Mouse (Mus musculus): ENCODE measurements around the gene Cry1.
A peak's percentile ranks its signal among the peaks of the same experiment; 100 is the strongest.

The Cry1 gene

DNA sequence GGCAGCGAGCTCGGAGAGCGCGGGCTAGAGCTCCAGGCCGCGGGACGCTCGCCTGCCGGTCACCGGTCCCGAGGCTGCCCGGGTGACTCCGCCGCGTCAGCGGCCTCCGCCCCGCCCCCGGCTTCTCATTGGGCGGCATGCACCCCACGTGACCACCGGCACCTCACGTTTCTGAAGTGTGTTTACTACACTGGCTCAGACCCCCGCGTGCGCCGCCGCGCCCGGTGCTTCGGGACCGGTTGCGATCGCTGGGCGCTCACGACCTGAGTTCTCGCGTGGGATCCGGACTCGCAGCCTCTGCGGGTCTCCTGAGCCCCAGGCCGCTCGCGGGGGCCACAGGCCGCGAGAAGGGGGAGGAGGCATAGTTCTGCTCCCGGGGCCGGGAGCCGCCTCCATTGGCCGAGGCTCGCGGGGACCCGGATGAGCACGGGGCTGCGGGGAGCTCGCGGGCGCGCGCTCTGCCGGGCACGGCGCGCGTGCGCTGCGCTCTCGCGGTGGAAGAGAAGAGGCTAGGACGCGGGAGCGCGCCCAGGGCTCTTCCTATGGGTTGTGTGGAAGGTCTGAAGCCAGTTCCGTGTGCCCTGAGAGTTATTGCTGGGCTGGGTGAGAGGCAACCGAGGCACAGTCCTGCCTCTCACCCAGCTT lies at the start of gene Cry1:
TSS of gene Cry1 (minus strand) at position 101 of the 645 bp plus-strand sequence.
- peak; percentile 97 for DNase-seq

DNA sequence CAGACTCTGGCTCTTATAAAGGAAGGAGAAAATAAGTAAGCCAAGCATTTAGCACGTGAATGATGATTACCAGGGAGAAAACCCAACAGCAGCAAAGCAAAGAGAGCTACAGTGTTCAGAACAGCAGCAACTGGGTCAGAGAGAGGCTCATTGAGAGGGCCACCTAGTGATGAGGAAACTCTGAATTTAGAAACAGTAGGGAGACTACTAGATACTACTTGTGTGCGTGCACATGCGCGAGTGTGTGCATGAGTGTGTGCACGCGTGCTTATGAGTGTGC lies 36.8 kb upstream of the Cry1 start:
- DNase-seq = no peak

DNA sequence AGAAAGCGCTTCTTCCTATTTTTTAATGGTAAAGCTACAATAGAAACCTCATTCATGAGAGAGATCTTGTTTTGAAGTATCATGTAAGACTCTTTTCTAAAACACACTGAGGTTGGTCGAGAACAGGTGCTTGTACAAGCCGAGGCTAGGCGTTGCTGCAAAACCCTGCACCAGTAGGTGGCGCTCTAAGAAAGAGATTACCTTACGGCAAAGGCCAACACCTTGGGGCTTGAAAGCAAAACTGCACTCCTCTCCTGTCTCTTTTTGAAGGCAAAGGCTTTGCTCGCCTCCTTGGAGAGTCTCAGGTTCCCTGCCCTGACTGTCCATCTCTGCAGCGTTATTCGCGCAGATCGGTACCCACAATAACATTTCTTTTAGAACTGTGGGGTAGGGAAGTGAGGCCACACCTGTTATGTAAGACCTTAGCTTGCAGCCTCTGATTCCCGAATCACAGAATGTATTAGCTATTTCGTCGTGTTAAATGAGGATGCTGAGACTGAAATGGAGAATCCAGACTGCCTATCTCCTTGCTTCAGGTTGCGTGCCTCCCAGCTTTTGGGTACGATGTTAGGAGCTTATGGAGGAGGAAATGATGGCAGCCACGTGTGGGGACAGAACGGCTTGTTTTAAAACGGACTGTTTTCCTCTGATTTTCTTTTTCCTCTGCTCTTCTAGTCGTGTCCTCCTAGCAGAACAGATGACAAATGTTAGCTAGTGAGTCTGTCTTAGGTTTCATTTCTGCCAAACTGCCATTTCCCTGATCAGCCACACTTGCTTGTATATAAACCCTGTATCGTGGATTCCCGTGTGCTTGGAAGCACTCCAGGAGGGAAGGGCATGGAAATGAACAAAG lies 36.3 kb upstream of the Cry1 start:
- peak; percentile 86 for DNase-seq

DNA sequence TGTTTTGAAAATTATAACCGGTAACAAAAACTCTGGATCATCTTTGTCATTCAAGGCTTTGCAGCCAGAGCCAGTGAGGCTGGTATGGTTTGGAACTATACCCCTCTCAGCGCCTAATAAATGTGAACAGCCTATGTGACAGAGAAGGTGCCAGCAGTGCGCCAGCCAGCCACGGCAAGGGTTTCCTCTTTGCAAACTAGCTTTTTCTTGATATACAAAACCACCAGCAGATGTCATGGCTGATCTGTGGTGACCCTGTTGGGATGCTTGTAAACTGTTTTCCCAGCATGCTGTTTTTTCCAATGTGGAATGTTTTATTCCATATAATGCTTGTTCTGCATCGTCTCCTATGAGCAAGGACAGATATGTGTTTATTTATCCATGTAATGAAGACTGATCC lies 30.0 kb upstream of the Cry1 start:
- no peak for DNase-seq

DNA sequence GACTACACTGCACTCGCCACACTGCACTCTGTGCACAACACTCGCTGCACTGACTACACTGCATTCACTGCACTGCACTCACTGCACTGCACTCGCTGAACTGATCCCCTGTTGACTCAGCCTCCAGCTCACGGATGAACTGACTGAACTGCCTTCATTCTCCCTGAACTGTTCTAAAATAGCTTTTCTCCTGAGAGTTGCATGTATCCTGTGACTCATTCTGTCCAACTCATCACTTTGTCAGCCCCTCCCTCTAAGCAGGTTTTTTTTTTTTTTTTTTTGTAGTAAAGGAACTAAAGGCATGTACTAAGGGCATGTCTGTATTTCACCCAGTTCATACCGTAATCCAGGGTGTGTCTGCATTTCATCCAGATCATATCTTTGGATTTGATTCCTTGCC lies 26.8 kb upstream of the Cry1 start:
- DNase-seq = no peak

DNA sequence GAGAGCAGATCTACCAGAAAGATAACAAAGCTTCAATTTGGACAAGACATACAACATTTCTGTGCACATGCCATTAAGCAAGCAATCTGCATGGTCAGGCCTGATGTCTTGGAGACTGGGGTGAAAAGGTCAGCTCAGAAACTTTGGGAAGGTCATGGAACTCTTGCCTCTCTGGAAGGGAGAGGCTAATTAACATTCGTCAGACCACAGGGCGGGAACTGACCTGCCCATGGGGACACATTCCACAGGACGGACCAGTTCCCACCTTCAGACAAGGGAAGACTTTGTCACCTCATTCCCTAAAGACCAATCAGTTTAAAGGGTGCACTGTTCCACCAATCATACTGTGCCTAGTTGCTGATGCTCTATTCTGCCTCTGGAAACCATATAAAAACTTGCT lies 25.3 kb upstream of the Cry1 start:
- no peak for DNase-seq

DNA sequence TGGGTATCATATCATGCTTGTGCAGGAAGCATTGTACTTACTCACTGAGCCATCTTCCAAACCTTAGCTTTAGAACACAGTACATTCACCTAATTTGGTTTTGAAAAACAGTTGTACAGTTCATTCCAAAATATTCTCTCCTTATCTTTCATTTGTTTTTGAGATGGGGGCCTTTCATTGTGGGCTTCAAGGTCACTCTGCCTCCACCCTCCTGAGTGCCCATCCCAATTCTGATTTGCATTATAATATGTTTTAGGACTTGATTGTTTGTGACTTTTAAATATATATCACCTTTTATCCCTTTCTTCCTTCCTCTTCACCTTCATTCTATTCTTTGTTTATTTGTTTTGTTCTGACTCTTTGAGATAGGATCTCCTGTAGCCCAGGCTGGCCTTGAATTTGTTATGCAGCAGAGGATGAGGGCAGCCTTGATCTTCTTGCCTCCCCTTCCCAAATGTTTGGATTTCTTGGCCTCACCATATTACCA lies 24.3 kb upstream of the Cry1 start:
- DNase-seq = no peak

DNA sequence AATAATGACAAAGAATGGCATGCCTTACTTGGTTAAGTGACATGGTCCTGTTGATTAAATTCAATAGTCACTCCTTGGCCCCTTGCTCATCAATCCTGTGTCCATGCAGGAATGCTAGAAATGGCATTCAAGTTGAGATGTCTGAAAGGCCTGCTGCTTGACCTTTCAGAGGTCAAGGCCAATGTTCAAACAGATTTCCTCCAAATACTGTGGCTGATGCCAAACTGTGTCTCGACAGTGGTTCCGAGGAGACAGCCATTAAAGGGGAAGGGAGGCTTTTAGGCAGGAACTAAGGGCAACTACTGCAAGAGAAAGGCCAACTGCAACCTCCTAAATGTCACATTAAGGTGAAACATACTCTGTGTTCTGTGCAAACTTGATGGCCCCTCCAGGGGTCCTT lies 20.5 kb upstream of the Cry1 start:
- DNase-seq = no peak

DNA sequence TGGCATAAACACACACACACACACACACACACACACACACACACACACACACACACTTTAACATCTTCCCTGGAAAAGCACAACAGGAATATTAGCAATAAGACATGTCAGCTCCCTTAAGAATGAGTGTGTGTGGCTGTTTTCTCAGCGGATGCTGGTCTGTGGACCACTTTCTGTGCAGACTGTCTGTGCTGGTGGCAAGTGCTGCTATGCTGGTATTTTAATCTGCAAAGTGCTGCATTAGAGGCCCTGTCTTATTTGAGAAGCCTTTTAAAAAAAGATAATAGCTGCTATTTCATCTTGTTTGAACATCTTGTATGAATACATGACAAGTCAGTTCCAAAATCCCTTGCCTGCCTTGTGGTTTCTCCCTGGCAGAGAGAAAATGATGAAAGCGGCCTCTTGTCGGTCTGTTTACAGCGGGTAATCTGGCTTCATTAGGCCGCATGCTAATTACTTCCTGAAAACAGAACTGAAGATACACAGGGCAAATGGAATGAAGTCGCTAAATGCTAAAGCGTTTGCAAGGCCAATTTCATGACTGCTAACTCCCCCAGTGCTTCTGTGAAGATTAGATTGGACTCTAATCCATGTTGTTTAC lies 19.5 kb upstream of the Cry1 start:
- no peak for DNase-seq

DNA sequence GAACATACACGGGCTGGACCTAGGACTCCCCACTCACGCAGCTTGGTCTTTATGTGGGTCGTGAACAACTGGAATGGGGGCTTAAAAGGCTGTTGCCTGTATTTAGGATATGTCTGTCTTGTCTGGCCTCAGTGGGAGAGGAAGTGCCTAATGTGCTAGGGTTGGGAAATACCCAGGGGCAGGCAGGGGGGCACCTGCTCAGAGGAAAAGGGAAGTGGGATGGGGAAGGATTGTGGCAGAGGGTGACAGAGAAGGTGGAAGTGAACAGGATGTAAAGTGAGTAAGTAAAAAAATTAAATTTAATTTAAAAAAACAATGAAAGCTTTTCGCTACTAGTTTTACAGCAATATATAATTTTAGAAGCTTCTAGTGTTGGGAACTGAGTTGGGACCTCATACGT lies 9.7 kb upstream of the Cry1 start:
- no peak for DNase-seq

DNA sequence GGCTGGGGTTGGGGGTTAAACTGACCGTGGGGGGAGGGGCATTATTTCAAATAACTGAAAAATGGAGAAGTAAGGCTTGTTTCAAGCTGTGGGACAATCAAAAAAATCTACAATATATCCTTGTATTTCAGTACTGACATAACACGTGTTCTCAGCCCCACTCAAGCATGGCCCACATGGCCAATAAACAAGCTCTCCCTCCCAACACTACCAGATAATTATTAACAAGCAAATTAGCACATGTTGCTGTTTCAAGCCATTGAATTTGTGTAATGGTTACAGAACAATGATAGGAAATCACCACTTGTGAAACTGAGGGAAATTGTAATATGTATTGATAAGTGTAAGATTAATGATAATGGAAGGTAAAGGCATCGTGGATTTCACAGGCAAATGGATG lies 8.5 kb upstream of the Cry1 start:
- DNase-seq = no peak

DNA sequence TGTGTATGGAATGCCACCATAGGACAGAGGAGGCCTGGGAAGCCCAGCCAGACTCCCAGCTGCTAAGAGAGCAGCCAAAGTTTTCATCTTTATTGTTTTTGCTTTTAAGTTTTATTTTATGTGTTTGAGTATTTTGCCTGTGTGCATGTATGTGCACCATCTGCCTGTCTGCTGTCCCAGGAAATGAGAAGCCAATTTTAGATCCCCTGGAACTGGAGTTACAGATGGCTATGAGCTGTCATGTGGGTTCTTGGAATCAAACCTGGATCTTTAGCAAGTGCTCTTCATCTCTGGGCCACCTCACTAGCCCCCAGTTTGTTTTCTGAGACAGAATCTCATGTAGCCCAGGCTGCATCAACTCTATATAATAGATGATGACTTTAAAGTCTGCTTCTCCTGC lies 5.8 kb upstream of the Cry1 start:
- DNase-seq = no peak

DNA sequence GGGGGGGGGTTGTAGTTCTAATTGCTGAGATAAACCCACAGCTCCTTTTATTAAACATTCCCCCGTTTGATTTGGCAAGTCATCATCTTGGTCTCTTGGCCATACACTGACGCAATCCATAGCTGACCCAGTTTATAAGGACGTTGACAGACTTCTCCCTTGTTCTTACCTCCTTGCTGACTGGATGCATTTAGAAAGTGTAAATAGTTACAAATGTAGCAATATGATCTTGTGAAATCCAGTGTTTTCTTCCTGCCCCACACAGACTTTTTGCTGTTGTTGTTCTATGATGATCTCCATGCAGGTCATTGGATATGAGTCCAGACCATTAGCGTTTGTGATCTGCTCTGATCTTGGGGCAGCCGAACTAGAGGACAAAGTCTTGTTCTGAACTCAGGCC lies 5.1 kb upstream of the Cry1 start:
- no peak for DNase-seq

DNA sequence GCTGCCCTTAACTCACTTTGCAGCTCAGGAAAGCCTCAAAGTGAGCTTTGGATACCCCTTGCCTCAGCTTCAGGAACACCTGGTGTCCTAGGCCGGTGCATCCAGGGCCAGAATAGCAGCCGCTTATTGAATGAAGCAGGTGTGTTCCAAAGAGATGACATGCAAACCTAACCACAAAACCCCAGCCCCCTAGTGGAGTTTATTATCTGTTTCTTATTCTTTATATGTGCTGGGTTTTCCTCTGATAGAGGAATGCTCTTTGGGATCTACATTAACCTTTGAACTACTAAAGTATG lies 1.6 kb upstream of the Cry1 start:
- DNase-seq = peak; percentile 33

DNA sequence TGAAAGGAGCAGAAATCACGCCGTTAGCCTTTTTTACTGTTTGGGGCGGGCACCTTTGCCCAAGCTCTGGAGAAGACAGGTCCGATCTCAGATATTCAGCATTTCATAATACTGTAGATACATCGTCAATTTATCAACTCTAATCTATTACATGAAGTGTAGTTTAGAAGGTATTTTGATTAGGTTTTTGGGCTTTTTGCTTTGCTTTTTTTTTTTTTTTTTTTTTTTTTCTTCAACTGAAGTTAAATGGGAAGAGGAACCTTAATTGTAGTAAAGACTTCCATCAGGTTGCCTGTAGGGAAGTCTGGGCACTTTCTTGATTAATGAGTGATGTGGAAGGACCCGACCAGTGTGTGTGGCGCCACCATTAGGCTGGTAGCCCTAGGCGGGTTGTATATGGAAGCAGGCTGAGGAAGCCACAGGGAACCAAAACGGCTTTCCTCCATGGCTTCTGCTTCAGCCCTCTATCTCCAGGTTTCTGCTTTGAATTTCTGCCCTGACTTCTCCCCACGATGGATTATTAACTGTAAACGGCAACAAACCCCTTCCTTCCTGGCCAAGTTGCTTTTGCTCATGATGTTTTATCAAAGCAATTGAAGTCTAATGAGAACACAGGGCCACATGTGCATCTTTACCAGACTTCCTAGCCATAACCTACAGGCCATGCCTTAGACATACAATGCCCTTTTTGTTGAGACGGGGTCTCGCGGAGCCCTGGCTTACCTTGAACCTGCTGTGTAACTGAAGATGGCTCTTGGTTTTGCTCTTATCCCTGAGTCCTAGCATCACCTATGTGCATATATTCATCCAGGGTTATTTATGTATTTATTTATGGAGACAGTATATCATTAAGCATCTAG lies 1.0 kb upstream of the Cry1 start:
- peak; percentile 18 for DNase-seq

DNA sequence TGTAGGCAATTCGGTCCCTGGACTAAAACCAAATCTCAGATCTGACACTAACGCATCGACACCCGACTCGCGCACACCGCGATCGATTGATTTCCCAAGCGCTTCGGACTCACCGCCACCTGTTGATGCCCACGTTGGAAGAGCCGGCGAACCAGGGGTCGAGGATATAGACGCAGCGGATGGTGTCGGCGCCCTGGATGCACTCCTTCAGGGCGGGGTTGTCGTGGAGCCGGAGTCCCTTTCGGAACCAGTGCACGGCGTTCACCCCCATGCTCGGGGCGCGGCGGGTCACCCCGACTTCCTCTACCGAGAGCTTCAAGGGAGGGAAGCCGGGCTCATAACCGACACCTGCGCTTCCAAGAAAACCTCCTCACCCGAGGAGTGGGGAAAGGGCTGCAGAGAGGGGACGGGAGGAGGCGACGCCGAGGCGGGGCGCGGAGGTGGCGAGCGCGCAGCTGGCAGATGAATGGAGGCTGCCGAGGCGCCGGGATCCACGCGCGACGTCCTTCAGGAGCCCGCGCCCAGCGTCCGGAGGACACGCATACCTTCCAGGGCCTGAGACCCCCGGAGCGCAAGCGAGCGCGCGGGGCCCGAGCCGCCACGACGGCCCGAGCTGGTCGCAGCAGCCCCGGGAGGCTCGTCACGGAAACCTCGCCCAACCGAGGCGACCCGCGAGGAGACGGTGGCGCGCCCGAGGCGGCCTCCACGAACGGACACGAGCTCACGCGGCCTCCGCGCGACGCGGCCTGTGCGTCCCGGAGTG lies 482 bp downstream of the Cry1 start:
- peak; percentile 66 for DNase-seq

DNA sequence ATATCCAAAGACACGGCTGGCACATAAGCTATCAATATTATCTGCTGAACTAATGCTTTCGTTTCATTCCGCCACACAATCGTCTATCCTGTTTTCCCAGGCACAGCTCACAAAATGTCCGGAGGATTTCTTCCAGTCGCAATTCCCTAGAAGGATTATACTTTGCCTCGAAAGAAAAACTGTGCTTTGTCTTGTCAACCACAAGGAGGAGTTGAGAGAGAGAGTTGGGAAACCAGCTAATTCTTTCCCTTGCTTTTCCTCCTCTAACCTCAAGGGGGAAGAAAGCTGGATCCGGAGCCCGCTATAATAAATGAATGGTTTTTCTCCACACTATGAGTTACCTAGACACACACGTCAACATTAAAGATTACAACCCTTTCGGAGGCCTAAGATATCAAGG lies 1.2 kb downstream of the Cry1 start:
- DNase-seq = peak; percentile 44

DNA sequence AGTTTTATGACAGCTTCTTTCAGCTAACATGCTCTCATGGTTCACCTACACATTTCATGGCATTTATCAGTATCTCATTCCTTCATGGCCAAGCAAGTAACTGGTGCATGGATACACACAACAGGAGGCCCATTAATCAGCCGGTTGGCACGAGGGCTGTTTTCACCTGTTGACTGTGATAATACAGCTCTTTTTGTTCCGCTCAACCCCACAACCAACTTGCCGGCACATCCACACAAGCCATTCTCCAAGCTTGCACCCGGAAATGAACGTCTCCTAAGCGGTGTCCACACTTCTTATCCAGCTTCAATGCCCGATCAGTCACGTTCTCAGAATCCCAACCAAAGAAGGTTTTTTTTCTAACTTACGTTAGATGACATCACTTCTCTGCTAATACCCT lies 2.1 kb downstream of the Cry1 start:
- no peak for DNase-seq

DNA sequence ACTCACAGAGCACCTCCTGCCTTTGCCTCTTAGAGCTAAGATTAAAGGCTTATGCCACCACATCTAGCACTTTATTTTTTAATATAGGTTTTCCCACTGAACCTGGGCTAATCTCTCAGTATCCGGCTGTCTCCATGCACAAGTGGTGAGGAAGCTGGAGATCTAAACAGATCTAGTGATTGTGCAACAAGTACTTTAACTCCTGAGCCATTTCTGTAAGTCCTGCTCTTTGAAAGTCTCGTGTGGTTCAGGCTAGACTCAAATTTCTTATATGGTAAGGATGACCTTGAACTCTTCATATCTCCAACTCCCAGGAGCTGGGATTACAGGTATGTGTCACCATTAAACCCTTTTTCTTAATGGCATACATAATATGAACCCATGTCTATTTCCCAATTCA lies 8.2 kb downstream of the Cry1 start:
- no peak for DNase-seq

DNA sequence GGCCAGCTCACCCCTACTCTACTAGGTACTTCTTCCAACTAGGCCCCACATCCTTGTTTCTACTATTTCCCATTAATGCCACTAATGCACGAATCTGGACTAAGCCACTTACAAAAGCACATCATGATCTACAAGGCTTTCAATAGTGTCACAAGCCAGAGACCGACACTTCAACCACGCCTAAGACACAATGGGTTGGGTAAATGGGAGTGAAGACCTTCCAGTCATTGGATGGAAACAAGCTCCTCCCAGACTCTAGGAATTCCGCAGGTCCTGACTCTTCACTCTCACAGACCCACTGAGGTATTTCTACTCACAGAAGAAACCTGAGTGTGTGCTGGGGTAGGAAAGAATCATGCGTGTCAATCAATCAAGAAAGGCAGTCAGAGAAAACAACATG lies 19.6 kb downstream of the Cry1 start:
- no peak for DNase-seq

DNA sequence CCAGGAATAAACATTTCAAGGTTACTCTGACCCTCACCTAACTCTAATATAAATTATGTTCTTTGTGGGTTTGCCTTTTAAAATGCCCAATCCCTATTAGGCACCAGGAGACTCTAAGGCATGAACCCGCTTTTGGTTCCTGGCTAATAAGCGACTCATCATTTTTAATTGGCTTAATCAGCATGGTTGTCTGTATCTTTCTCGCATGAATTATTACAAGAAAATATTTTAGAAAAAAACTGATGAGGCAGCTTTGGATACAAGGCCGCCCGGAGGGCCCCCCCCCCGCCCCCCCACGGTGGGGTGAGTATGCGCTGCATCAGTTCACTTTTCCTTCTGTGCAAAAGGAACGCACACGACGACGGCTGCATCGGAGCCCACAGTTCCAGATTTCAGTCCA lies 20.1 kb downstream of the Cry1 start:
- DNase-seq = no peak

DNA sequence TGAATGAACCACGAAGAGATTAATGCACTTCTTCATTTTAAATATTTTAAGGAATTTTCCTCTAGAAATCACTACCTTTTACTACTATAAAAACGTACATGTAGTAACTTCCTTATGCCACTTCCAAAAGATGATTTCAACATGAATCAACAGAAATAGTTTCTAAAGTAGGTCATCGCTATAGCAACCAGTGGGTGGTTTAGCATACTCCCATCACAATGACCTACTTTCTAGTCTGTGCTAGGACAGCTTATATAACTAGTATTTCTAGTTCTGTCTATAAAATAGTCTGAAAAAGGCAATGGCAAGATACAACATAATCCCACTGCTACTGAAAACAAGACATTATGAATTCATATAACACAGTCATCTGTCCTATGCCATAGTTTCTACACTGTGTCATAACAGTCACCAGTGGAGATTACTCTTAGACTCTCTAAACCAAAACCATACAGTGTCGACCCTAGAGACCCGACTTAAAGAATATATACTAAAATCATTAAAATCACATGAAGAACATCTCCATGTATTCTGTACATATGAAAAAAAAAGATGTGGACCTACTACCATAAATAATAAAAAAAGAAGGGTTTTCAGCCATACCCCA lies 23.0 kb downstream of the Cry1 start:
- DNase-seq = no peak
